Comparison of ENCODE assay signal across 8 mouse cellular contexts in genomic region chr15:3356073-3356766, GRCm38 (mm10). TPM values are rescaled to one million over a fixed set of nuclear protein-coding genes. Genes with fewer than 3 reads are reported as not detected.
DNase-seq lines count a peak whose midpoint lies in the region; ATAC-seq lines count a peak whose summit lies in the region.

No protein-coding gene starts in this region.

- no peak overlapping the region for H3K9ac ChIP-seq in heart, embryonic 11.5 days (ENCODE audit: low read depth, low read length)
- no peak overlapping the region for H3K9ac ChIP-seq in intestine, embryonic 15.5 days

- no peaks in the 10 kb centered on the region for H3K4me1 ChIP-seq in heart, embryonic 11.5 days (ENCODE audit: control insufficient read depth, insufficient read depth, low read length)
- no peaks in the 10 kb centered on the region for H3K4me1 ChIP-seq in intestine, embryonic 15.5 days (replicated peaks)

- WGBS in heart, embryonic 11.5 days (ENCODE audit: insufficient replicate concordance): 55% methylated on average over 4 of the region's 4 CpGs
- WGBS in intestine, embryonic 15.5 days: 58% methylated on average over 4 of the region's 4 CpGs

- no peak overlapping the region for H3K27ac ChIP-seq in heart, embryonic 11.5 days (ENCODE audit: low read depth, low read length)
- H3K27ac ChIP-seq in intestine, embryonic 15.5 days: no peak overlapping the region

- H3K4me2 ChIP-seq in heart, embryonic 11.5 days: peak overlapping the region; percentile 36; the same call in 1 of the 2 replicates
- H3K4me2 ChIP-seq in intestine, embryonic 15.5 days (replicated peaks): peak overlapping the region; percentile 35; the same call in 1 of the 2 replicates

- no peaks in the 10 kb centered on the region for H3K27me3 ChIP-seq in heart, embryonic 11.5 days (ENCODE audit: control insufficient read depth, insufficient read depth, low read length)
- H3K27me3 ChIP-seq in intestine, embryonic 15.5 days (replicated peaks): no peaks in the 10 kb centered on the region

- H3K4me3 ChIP-seq in heart, embryonic 11.5 days (ENCODE audit: low read depth, low read length): no peak overlapping the region
- no peak overlapping the region for H3K4me3 ChIP-seq in intestine, embryonic 15.5 days (replicated peaks)

- H3K36me3 ChIP-seq in heart, embryonic 11.5 days (ENCODE audit: control insufficient read depth, insufficient read depth, low read length): no peaks in the 10 kb centered on the region
- H3K36me3 ChIP-seq in intestine, embryonic 15.5 days: no peaks in the 10 kb centered on the region

- no peak for ATAC-seq in heart, embryonic 11.5 days (replicated peaks; ENCODE audit: insufficient number of reproducible peaks, low FRiP score, low TSS enrichment)
- peak; percentile 79 for ATAC-seq in CD4-positive, CD25-positive, alpha-beta regulatory T cell, adult 4 months
- ATAC-seq in intestine, embryonic 15.5 days: 0 out of 2 replicates have a peak, but pooled peaks have one; percentile 43

- no peaks in the 10 kb centered on the region for H3K9me3 ChIP-seq in heart, embryonic 11.5 days (replicated peaks; ENCODE audit: control insufficient read depth, low read length)
- no peaks in the 10 kb centered on the region for H3K9me3 ChIP-seq in intestine, embryonic 15.5 days

- no peak for DNase-seq in heart, adult 11 months
- peak; percentile 6 to 37 for DNase-seq in cerebellum, postnatal 10 days
- DNase-seq in retina, postnatal 7 days (ENCODE audit: low read depth, low spot score): peak; percentile 38
- DNase-seq in testis, postnatal 10 days (ENCODE audit: low spot score): no peak
- no peak for DNase-seq in right cerebral cortex, adult 18-20 months

RNA-seq across cellular contexts. Expression of gene Ccdc152, which starts 52.9 kb away (rescaled TPM):
- 0.18 and 0.27 TPM in 2 replicates for polyA plus RNA-seq in heart, embryonic 11.5 days (2014; fragmentation: Nextera tagmentation; extraction: Ambion mirVana)
- polyA plus RNA-seq in CD4-positive, CD25-positive, alpha-beta regulatory T cell, adult 4 months (2017; shearing (Covaris generic)): 1 to 10 TPM in 1 of 2 experiments, under 1 TPM in 1; 0.89 to 1.4 TPM
- polyA plus RNA-seq in intestine, embryonic 15.5 days (2015; fragmentation: Nextera tagmentation; extraction: Ambion mirVana): 0.30 and 0.91 TPM in 2 replicates

Comparison
In these comparisons a context has a peak if more than half of its experiments do, and no peak if none do; other contexts are left out.
1. DNase-seq: peak in cerebellum, postnatal 10 days (2 of 2) and retina, postnatal 7 days (single experiment); none in heart, adult 11 months (single experiment), testis, postnatal 10 days (single experiment) and right cerebral cortex, adult 18-20 months (single experiment).